Mouse (Mus musculus) cerebellum, adult 18-20 months (tissue): Measurements from ENCODE around the gene Tmprss13.

Experiments
- DNase-seq, 2 experiments: peaks; one replicate each; pipeline ENCODE4 v3.0.0; 2021

The Tmprss13 gene

GRCm38 (mm10) chr9:45386698-45387097 is 67.8 kb downstream of the Tmprss13 start:
- no peak for DNase-seq

GRCm38 (mm10) chr9:45388385-45388994 is 69.6 kb downstream of the Tmprss13 start:
- DNase-seq, result peak; percentile 88 to 95

GRCm38 (mm10) chr9:45389596-45389995 is 70.7 kb downstream of the Tmprss13 start:
- no peak for DNase-seq

- DNase-seq, result no peak
Measured at GRCm38 (mm10) chr9:45391299-45391698, 72.4 kb downstream of the Tmprss13 start.

- no peak for DNase-seq
Measured at GRCm38 (mm10) chr9:45395218-45395617, 76.3 kb downstream of the Tmprss13 start.

- no peak for DNase-seq
Measured at GRCm38 (mm10) chr9:45395796-45396195, 76.9 kb downstream of the Tmprss13 start.
